Mouse (Mus musculus): ENCODE results near the gene 4930544G11Rik. TPM values are rescaled to one million over a fixed set of nuclear protein-coding genes. Genes with fewer than 3 reads are reported as not detected.

4930544G11Rik gene
- polyA plus RNA-seq, 1 experiment from 2014 or later, result not detected

- 77% methylated on average over 6 of the region's 6 CpGs for WGBS
- Histone ChIP-seq H3K4me3 (replicated peaks) (no peak overlapping the region), H3K4me1 (no peaks in the 10 kb centered on the region), H3K27me3 (no peaks in the 10 kb centered on the region), H3K27ac (no peak overlapping the region), H3K4me2 (no peak overlapping the region), H3K36me3 (no peaks in the 10 kb centered on the region), H3K9ac (no peak overlapping the region), H3K9me3 (replicated peaks) (no peaks in the 10 kb centered on the region)
- ATAC-seq (replicated peaks; ENCODE audit: low FRiP score), result no peak
Measured at GRCm38 (mm10) chr6:65969386-65970111, 17.1 kb downstream of the 4930544G11Rik start.

- no peaks in the 10 kb centered on the region for H3K4me1 ChIP-seq
- no peak overlapping the region for H3K27ac ChIP-seq
- no peaks in the 10 kb centered on the region for H3K9me3 ChIP-seq (replicated peaks)
- H3K27me3 ChIP-seq, result no peaks in the 10 kb centered on the region
- H3K4me2 ChIP-seq, result no peak overlapping the region
- H3K4me3 ChIP-seq (replicated peaks), result no peak overlapping the region
- 89% methylated on average over 9 of the region's 9 CpGs for WGBS
- no peak overlapping the region for H3K9ac ChIP-seq
- ATAC-seq (replicated peaks; ENCODE audit: low FRiP score), result no peak
- no peaks in the 10 kb centered on the region for H3K36me3 ChIP-seq
Measured at GRCm38 (mm10) chr6:65970410-65970809, 18.0 kb downstream of the 4930544G11Rik start.

- Histone ChIP-seq H3K27me3 (no peaks in the 10 kb centered on the region), H3K27ac (no peak overlapping the region), H3K36me3 (no peaks in the 10 kb centered on the region), H3K9me3 (replicated peaks) (no peaks in the 10 kb centered on the region), H3K9ac (no peak overlapping the region), H3K4me1 (no peaks in the 10 kb centered on the region), H3K4me3 (replicated peaks) (no peak overlapping the region), H3K4me2 (no peak overlapping the region)
- 70% methylated on average over 3 of the region's 3 CpGs for WGBS
- ATAC-seq (replicated peaks; ENCODE audit: low FRiP score), result no peak
Measured at GRCm38 (mm10) chr6:65992081-65992480, 39.7 kb downstream of the 4930544G11Rik start.

DNA sequence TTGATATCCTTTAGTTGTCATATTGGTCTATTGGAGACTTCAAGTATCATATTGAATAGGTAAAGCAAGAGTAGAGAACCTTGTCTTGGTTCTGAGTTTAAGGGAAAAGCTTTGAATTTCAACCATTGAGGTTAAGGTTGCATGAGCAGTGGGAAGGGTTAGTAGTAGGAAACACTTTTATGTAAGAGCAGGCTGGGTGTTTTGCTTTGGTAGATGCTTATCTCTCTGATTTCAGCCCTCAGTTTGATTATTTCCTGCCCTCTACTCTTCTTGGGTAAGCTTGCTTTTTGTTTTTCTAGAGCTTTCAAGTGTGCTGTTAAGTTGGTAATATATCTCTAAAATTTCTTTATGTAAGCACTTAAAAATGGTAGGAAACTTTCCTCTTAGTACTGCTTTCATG is 45.9 kb downstream of the 4930544G11Rik start:
- Histone ChIP-seq H3K36me3 (no peaks in the 10 kb centered on the region), H3K9ac (no peak overlapping the region), H3K27me3 (no peaks in the 10 kb centered on the region), H3K27ac (no peak overlapping the region), H3K4me3 (replicated peaks) (no peak overlapping the region), H3K4me1 (no peaks in the 10 kb centered on the region), H3K9me3 (replicated peaks) (no peaks in the 10 kb centered on the region), H3K4me2 (no peak overlapping the region)
- no peak for ATAC-seq (replicated peaks; ENCODE audit: low FRiP score)

Other genes with a start within 250 kb of the 4930544G11Rik start
- 20.2 and 21.3 TPM in 2 replicates for gene Prdm5, start 173.6 kb upstream of the 4930544G11Rik start, polyA plus RNA-seq (2015; fragmentation: Nextera tagmentation; extraction: Ambion mirVana)